Mouse (Mus musculus): ENCODE data around the gene Gpr152.
A peak's percentile ranks its signal among the peaks of the same experiment; 100 is the strongest.

Gpr152 gene

GRCm38 (mm10) chr19:4112063-4112960 is 27.3 kb upstream of the Gpr152 start:
- no peak for DNase-seq

- DNase-seq: no peak
Observed at GRCm38 (mm10) chr19:4113186-4113805, 26.3 kb upstream of the Gpr152 start.

- peak; percentile 73 to 79 for DNase-seq
Observed at GRCm38 (mm10) chr19:4113806-4114230, 25.8 kb upstream of the Gpr152 start.

- DNase-seq: no peak
Observed at GRCm38 (mm10) chr19:4114551-4114950, 25.0 kb upstream of the Gpr152 start.

GRCm38 (mm10) chr19:4115144-4115543 is 24.4 kb upstream of the Gpr152 start:
- no peak for DNase-seq

- DNase-seq: no peak
Observed at GRCm38 (mm10) chr19:4115816-4116215, 23.8 kb upstream of the Gpr152 start.

- peak; percentile 29 to 33 for DNase-seq
Observed at GRCm38 (mm10) chr19:4117006-4117405, 22.6 kb upstream of the Gpr152 start.

GRCm38 (mm10) chr19:4118350-4118749 is 21.2 kb upstream of the Gpr152 start:
- DNase-seq: no peak

- DNase-seq: no peak
Observed at GRCm38 (mm10) chr19:4119716-4120487, 19.7 kb upstream of the Gpr152 start.

GRCm38 (mm10) chr19:4120496-4120895 is 19.1 kb upstream of the Gpr152 start:
- DNase-seq: peak; percentile 17 to 26

- peak; percentile 95 to 98 for DNase-seq
Observed at GRCm38 (mm10) chr19:4121097-4121805, 18.3 kb upstream of the Gpr152 start.

GRCm38 (mm10) chr19:4121896-4122295 is 17.7 kb upstream of the Gpr152 start:
- peak; percentile 55 to 56 for DNase-seq

GRCm38 (mm10) chr19:4122411-4123370 is 16.9 kb upstream of the Gpr152 start:
- DNase-seq: peak; percentile 42 to 44

GRCm38 (mm10) chr19:4124432-4124831 is 15.2 kb upstream of the Gpr152 start:
- DNase-seq: no peak

GRCm38 (mm10) chr19:4125268-4125667 is 14.3 kb upstream of the Gpr152 start:
- DNase-seq: peak in 1 of 2 experiments; percentile 28

- DNase-seq: peak; percentile 99
Observed at GRCm38 (mm10) chr19:4125741-4126696, 13.6 kb upstream of the Gpr152 start, which contains the start of gene Aip. TSS of gene Aip (minus strand) at chr19:4125858.

- DNase-seq: no peak
Observed at GRCm38 (mm10) chr19:4126759-4127495, 12.7 kb upstream of the Gpr152 start.

- no peak for DNase-seq
Observed at GRCm38 (mm10) chr19:4129462-4129861, 10.1 kb upstream of the Gpr152 start.

- no peak for DNase-seq
Observed at GRCm38 (mm10) chr19:4130106-4130505, 9.5 kb upstream of the Gpr152 start.

Measured in B cell, adult 2 months (primary cell).